Mouse (Mus musculus): ENCODE results near the gene Gm17078.
"Not testable (repeated sequence)": the region's sequence is repeated elsewhere in the genome, so short reads cannot be mapped to it uniquely, and the experiment has no call there.

Gene Gm17078

DNA sequence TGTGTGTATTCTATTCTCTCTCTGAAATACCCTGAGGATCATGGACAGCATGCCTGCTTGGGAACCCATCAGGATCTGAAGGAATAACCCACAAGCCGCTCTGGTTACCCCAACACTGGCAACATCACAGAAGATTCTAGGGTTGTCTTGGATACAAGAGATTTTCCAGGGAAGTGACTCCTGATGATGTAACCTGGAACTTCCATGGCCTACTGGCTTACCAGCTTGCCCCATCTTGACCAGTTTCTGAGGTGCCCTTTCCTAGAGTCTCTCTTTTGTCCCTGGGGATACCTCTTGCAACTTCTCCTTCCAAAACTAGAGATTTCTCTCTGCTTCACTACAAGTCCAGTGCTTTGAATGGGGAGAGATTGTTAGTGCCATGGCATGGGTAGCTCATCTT is at the start of gene Gm17078:
TSS of gene Gm17078 (minus strand) at position 101 of the 400 bp plus-strand sequence.
- in situ Hi-C loops (cut with MboI; ENCODE audit: low pct_unique_long_range_greater_than_20kb in 1 of 2, low sequenced_read_pairs in 2 of 2, unreplicated experiment in 1 of 2), result no loop called here

DNA sequence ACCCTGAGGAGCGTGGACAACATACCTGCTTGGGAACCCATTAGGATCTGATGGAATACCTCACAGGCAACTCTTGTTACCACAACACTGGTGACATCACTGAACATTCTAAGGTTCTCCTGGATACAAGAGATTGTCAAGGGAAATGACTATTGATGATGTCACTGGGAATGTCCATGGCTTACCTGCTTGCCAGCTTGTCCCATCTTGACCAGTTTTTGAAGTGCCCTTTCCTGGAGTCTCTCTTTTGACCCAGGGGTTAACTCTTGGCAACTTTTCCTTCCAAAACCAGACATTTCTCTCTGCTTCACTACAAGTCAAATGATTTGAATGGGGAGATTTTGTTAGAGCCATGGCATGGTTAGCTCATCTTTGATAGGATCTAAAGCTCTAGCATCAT is 24.5 kb upstream of the Gm17078 start, which contains the start of gene Gm4181:
TSS of gene Gm4181 (minus strand) at position 101 of the 400 bp plus-strand sequence.
- in situ Hi-C loops (cut with MboI; ENCODE audit: low pct_unique_long_range_greater_than_20kb in 1 of 2, low sequenced_read_pairs in 2 of 2, unreplicated experiment in 1 of 2), result not testable (repeated sequence)

- in situ Hi-C loops (cut with MboI; ENCODE audit: low pct_unique_long_range_greater_than_20kb in 1 of 2, low sequenced_read_pairs in 2 of 2, unreplicated experiment in 1 of 2), result not testable (repeated sequence)
These were observed 21.3 kb upstream of the Gm17078 start for GRCm38 (mm10) chr14:51632426-51632825.

DNA sequence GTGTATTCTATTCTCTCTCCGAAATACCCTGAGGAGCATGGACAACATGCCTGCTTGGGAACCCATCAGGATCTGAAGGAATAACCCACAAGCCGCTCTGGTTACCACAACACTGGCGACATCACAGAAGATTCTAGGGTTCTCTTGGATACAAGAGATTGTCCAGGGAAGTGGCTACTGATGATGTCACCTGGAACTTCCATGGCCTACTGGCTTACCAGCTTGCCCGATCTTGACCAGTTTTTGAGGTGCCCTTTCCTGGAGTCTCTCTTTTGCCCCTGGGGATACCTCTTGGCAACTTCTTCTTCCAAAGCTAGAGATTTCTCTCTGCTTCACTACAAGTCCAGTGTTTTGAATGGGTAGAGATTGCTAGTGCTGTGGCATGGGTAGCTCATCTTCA is 19.1 kb downstream of the Gm17078 start, which contains the start of gene Gm17174:
TSS of gene Gm17174 (minus strand) at position 101 of the 400 bp plus-strand sequence.
- in situ Hi-C loops (cut with MboI; ENCODE audit: low pct_unique_long_range_greater_than_20kb in 1 of 2, low sequenced_read_pairs in 2 of 2, unreplicated experiment in 1 of 2), result not testable (repeated sequence)

DNA sequence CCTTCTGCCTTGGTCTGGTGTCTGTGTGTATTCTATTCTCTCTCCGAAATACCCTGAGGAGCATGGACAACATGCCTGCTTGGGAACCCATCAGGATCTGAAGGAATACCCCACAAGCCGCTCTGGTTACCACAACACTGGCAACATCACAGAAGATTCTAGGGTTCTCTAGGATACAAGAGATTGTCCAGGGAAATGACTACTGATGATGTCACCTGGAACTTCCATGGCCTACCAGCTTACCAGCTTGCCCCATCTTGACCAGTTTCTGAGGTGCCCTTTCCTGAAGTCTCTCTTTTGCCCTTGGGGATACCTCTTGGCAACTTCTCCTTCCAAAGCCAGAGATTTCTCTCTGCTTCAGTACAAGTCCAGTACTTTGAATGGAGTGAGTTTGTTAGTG is 37.1 kb downstream of the Gm17078 start, which contains the start of gene Gm17175:
TSS of gene Gm17175 (minus strand) at position 101 of the 400 bp plus-strand sequence.
- in situ Hi-C loops (cut with MboI; ENCODE audit: low pct_unique_long_range_greater_than_20kb in 1 of 2, low sequenced_read_pairs in 2 of 2, unreplicated experiment in 1 of 2), result loop anchor here in 1 of 2 experiments (25.0 kb wide), 1 partner anchor 88 kb away; no protein-coding TSS in a partner anchor
